Mouse (Mus musculus) cerebellum, adult 9-11 months (tissue): ENCODE data around the gene Rbmx.

ENCODE experiments used
- DNase-seq: peaks from one replicate; pipeline ENCODE4 v3.0.0; 2022

The Rbmx gene

DNA sequence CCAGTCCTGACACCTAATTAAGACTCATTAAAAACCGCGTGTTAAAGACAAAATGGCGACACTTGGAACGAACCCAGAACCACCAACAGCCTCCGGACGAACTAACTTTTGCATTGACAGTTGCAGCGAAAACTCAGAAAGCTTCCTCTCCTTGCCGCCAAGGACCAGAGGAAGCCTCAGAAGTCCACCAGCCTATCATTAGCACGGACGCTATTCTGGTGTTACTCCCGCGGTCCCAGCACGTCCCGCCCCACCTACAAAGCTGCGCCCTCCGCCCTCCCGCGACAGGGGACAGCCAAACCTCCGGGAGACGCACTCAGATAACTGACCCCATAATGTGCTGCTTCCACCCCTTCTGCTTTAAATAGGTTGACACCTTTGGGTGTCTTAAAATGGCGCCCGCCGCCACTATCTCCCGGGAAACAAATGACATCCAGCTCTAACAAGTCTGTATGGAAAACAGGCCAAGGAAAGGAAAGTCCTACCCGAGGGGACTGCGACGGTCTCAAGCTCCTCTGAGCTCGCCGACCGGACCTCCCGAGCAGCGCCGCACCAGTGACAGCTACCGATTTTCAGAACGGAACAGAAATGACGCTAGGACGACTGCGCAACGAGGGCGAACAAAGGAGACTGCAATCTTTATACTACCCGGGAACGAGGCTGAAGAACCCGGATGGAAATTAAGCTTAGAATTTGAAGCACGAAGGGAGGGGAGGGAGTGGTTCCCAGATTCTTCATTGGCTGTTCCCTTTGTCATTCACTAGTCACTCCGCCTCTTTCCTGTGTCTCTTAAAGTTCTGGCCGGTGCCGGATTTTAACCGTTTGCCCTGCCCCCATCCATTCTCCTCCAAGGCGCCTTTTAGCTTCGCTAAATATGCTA, at the start of gene Rbmx:
TSS of gene Rbmx (minus strand) at position 670 of the 880 bp plus-strand sequence.
- DNase-seq, result peak; percentile 89

DNA sequence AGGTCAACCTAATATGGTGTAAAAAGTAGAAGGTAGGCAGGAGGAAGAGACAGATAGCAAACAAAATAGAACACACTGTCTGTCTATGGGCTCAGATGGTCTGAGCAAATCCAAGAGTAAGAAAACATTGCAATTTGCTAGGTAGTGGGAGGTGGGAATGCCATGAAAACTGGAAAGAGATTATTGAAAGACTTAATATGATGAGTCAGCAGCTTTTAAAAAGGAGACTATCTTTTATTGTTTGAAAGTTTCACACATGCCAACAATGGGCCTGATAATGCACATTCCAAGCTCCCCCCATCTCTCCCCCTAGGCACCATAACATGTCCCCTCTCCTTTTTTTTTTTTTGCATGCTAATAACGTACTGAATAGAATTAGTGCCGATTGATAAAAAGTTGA, 41.1 kb upstream of the Rbmx start:
- DNase-seq, result no peak

DNA sequence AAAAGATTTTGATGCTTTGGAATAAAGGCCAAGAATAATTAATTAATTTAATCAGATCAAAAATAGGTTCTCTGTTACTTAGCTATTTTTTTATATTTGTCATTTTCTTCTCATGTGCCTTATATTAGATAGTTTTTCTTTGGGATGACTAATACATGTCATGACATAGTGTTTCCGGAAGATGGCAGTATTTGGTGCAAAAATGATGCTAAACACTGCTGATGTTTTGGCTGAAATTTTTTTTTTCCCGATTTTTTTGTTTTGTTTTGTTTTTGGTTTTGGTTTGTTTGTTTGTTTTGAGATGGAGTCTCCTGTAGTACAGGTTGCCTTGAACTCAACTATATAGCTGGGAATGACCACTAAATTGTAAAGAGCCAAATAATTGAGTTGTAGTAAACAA, 38.8 kb upstream of the Rbmx start:
- no peak for DNase-seq

DNA sequence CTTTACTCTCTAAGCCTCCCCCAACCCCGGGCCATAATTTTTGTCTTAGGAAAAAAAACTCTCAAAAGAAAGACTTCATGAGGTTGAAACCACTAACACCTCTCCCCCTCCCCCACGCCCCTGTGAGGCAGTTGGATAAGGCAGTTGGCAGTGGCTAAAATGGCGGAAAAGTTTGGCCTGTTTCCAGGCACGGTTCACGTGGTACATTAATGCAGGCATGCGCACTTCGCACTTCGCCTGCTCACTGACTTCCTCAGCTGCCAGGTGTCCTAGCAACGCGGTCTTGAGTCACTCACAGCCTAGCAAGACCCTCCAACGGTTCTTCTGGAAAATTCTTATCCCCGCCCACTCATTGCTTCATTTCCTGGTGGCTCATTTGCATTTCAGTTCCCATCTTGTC, 15.9 kb upstream of the Rbmx start, which contains the start of gene Gm364:
TSS of gene Gm364 (plus strand) at position 386 of the 400 bp plus-strand sequence.
- no peak for DNase-seq

DNA sequence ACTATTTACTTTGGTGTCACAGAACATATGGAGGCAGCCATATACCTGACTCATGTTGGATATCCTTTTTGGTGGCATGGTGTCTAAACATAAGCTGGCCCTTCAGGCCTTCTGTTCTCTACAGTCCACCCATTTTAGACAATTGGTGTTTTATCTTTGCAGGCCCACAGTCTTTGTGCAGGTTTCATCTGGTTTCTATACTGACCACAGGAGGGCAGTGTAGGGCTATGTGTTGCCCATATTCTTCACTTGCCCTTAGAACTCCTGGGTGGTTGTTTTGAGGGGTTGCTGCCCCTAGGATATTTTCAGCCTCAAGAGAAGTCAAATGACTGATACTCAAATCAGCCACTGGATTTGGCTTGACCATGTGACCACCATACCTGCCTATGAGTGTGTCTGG, 10.8 kb upstream of the Rbmx start:
- DNase-seq, result no peak

DNA sequence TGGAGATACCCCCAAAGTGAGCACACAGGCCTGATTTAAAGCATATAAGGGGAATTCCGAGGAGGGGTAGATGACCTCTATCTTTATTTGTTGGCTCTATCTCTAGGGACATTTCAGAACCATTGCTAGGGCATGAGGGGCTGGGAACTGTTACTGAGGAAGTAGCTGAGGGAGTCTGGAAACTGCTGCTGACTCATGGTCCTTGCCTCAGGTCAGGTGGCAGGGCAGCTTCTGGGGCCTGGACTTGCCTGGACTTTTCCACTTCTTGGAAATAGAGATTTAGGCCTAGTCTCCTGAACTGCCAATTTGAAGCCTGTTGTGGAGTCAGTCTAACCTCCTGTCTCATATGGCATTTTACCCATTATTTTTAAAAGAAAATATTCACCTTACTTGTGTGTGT, 8.6 kb upstream of the Rbmx start:
- DNase-seq, result no peak

DNA sequence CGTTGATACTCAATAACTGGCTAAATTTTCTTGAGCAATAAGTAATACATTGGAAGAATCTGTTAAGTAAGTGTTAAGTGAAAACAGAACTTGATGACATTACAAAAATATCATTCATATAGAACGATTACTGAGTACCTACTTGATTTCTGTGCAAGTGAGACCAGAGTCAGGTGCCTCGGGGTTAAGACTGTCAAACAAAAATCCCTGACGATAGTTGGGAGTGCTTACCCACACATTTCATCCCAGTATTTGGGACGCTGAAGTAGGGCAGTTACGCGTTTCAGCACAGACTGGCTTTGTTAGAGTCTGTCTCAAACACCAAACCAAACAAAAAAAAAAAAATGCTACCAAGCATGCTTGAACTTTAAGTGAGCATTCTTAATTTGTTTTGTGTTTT, 576 bp upstream of the Rbmx start:
- DNase-seq, result no peak

DNA sequence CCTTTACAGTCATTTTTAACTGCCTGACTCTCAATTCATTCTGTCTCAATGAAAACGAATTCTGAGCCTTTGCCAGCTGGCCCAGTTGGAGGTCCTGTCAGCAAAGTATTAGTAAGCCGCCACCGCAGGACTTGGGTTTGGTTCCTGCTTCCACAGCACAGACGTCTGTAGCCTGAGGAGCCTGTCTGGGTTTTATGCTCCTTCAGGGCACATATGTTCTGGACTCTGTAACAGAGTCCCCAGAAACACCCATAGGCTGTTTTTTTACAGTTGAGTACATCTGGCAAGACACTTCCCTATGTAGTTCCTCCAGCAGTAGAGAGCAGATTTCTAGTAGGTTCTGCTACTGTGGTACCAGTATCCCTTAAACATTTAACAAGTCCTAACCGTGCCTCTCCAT, 11.9 kb downstream of the Rbmx start:
- no peak for DNase-seq

DNA sequence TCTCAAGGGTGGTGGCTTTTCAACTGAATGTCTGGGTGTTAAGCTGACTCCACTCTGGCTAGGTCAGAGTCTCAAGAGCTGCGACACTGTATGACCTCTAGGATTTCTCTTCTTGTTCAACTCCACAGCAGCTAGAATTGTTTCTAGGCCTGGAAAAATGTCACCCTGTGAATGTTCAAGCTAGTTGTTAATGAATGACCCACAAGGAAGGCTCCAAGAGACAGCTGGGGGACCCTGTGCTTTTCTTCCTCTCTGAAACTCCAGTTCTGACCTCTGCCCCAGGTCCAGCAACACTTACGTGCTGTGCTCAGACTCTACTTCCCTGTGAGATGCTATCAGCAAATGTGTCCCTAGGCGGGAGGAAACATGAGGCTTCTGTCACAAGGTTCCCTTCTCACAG, 14.3 kb downstream of the Rbmx start:
- DNase-seq, result no peak

DNA sequence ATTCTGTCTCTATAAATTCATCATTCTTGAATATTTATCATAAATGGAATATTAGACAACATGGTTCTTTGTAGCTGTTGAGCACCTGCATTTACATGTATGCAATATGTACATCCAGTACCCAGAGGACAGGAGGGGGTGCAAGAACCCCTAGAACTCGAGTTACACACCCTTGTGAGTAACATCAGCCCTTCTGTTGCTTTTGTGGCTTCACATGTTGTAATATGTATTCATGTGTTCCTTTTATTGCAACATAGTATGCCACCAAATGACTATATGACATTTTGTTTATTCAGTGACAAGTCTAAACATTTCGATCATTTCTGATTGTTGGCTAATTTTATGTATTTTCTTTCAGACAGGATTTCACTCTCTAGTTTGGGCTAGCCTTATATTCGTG, 15.7 kb downstream of the Rbmx start:
- DNase-seq, result no peak

DNA sequence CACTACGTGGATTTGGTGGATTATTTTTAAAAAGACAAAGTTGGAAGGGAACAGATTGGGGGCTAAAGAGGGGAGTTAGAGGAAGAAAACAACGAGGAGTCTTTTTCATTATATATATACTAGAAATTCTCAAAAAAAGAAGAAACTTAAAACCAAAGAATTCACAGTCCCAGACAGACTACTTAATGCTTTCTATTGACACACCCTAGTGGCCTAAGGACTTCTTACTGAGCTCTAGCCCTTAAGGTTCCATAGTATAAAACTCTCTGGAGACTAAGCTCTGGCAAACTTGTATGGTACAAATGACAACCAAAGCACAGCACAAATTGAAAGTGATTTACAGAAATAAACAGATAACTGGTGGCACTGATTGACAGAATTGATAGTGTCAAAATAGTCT, 18.8 kb downstream of the Rbmx start:
- no peak for DNase-seq

DNA sequence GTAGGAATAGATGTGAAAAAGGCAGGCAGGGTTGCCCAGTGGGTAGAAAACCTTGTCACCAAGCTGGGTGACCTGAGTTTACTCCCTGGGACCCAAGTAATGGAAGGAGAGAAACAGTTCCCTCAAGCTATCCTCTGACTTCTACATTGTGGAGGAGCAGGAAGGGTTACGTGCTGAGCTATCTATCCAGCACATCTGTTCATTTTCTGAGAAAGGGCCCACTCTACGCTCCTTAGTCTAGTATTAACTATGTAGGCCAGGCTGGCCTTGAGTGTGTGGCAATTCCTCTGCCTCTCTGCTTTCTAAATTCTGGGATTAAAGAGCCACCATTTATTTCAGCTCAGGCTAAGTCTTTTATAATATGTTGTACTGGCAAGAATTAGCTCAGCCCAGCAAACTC, 19.3 kb downstream of the Rbmx start:
- no peak for DNase-seq

DNA sequence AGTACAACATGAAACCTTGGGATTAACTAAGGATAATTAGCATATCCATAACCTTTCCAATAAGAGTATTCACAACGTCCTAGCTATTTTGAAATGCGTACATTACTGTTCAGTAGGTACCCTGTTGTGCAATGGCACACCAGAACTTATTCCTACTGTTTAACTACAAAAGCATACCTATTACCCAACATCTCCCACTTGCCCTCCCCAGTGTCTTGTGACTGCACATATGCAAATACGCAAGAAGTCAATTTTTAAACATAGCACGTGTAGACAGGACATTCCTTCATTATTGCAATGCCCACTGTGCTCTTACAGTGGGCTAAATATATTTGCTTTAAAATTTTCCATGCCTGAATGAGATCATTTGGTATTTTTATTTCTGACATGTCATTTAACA, 19.9 kb downstream of the Rbmx start:
- no peak for DNase-seq

DNA sequence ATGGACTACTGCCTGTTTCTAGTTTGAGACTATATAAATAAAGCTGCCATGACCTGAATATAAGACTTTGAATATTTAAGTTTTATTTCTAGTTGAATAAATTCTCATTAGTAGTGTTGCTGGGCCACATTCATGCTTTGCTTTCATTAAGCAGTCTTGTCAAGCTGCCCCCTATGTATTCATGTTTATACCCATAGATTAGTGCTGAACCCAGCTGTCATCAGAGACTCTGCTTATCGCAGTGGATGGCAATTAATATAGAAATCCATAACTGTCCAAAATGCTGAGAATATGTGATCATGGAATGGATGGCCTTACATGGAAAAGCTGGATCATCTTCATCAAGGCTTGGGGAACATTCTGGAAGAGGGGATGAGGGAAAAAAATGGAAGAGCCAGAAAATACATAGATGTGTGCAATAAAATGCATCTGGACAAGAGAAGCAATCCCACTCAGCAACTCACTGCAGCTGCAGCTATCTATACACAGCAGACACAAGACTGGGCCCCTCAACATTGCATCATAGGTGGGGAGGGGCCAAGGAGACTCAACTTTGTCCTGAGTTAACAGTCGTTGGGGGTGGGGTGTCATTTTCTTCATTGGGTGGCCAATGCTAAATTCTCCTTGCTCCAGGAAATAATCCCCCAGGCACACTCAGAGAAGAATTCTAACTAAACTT, 27.8 kb downstream of the Rbmx start:
- no peak for DNase-seq

DNA sequence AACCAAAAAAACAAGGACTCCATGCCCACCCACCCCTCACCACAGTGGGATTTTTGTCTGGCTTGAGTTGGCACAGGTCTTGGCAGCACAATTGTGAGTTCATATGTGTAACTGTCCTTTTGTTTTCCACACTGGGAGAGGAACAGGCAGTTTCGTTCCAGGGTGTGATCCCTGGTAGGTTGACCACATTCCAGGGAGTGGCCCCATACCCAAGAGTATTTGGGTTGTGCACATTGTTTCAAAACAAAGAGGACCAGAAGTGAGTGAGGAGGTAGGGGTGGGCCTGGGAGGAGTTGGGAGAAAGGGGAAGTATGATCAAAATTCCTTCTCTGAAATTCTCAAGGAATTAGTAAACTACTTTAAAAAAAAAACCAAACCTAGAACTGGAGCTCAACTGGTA, 33.5 kb downstream of the Rbmx start:
- no peak for DNase-seq

DNA sequence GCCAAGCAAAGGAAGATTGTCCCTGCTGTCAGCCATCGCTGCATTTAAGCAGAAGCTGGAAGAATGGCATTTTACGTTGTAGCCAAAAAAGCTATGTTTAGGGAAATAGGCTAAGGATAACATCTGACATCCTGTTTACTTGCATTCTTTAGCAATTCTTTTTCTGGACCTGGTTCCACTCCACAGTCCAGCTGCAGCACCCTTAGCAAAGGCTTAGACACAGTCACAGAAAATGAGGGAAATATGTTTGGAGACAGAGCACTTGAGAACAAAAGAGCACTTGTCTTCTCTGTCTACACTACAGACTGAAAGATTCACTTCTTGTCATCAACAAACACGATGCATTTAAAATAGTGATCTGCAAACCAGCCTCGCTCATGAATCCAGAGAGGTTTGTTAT, 53.6 kb downstream of the Rbmx start:
- no peak for DNase-seq

DNA sequence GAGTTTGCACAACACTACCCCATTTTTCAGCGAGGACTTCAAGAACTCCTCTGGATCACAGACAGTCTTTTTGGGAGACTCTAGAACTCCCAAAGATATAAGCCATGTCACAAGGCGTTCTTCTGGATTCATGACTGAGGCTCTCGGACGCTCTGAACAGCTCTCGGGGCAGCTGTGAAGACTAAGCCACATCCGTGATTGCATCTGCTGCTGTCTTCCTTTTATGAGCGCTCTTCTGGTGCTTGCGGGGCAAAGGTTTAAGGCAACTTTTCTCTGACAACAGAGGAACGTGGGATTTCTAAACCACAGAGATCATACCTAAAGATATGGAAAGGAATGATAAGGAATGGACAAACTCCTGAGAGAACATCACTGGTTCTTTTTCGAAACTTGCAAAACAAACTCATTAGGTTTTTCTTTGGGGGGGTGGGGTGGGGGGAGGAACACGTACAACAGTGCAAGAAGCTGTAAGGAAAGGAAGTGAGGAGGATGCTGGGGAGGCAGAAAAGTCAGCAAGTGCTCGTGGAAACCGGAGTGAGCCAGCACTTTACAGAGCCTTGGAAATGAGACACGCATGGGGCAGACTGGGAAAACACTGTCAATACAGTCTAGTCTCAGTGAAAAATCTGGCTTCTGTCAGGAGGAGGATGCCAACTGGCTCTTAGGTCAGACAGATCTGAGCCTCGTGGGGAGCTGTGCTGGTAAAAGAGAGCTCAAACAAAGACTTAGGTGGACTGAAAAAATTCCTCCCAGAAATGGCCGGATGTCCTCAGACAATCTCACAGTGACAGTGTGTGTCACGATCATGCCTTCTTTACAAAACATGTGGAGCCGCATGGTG, 54.2 kb downstream of the Rbmx start, which contains the start of gene Arhgef6:
TSS of gene Arhgef6 (minus strand) at position 359 of the 841 bp plus-strand sequence.
- no peak for DNase-seq

DNA sequence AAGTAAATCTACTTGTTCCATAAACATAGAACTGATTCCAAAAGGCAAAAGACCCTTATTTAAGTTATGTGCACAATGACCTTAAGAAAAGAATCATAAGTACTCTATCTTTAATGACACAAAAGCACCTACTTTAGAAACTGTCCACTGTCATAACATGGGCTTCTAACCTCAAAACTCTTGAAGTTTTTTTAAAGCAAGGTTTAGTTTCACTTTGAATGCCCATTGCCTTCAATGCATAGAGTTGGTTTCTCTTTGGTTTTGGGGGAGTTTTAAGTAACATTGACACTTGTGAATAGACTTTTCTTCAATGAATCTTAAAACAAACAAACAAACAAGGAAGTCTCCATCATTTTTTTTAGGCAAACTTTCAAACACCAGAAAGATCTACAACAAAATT, 55.3 kb downstream of the Rbmx start:
- DNase-seq, result no peak

DNA sequence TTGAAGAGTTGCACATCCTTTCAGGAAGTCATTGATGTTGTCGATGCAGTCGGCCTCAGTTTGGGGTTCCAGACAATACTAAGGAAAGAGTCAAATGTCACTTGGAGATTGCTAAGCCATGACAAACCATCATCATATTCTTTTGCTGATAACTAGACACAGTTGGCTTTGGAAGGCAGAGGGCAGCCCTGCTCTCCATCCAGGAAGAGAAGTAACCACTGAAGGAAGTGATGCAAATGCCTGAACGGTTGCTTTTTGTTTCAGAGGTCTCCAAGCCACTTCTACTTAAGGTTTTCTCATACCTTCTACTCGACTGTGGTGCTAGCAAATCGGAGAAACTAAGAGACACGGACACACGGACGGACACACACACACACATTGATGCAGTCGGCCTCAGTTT, 55.9 kb downstream of the Rbmx start:
- DNase-seq, result no peak

DNA sequence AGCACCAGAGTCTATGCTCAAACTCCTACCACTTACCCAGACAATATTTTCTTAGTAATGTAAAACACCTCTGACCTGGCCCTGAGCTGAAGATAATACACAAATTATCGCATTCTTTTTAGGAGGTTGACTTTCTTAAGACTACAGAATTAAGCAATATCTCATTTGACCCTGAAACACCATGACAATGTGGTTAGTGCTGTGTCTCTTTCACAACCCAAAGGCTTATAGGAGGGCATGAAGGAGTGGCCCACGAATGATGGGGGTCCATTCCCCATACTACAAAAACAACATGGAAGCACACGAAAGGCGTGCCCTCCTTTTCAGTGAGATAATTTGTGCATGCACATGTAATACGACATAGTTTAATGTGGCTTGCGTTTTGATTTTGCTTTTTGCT, 57.5 kb downstream of the Rbmx start:
- no peak for DNase-seq
